Mouse (Mus musculus) left cerebral cortex, adult 2 months (tissue): Measurements from ENCODE around the gene Elmo3. TPM values are rescaled to one million over a fixed set of nuclear protein-coding genes. Genes with fewer than 3 reads are reported as not detected.
A peak's percentile ranks its signal among the peaks of the same experiment; 100 is the strongest.
"Not testable (repeated sequence)": the region's sequence is repeated elsewhere in the genome, so short reads cannot be mapped to it uniquely, and the experiment has no call there.

Experiments
- DNase-seq, 2 experiments: peaks; one replicate each; pipeline ENCODE4 v3.0.0; 2021 to 2022; ENCODE audit warnings: low spot score in 2 of 2, mixed read lengths in 1 of 2; ENCODE audit errors: extremely low spot score in 1 of 2
- H3K27ac ChIP-seq: fragments of 200-600 bp; 2 replicates; pipeline ENCODE4 v1.8.1; 2022
- H3K4me3 ChIP-seq: fragments of 200-600 bp; 2 replicates; pipeline ENCODE4 v1.8.1; 2022
- CTCF ChIP-seq: fragments of 200-600 bp; IDR thresholded peaks from 2 replicates; pipeline ENCODE4 v1.8.1; 2022; ENCODE audit warnings: antibody characterized with exemption, mild to moderate bottlenecking, moderate library complexity
- intact Hi-C: fragments of 180-260 bp; cut with DNase I; formaldehyde crosslinking; loops from one replicate; pipeline ENCODE4 v1.15.1; 2025
- total RNA-seq, 2 experiments: library from RNA; stranded (reverse); gene quantifications; 2 replicates each; pipeline ENCODE4 v1.2.3; 2021

The Elmo3 gene
- total RNA-seq, 2 experiments from 2014 or later: 1.4 to 1.9 TPM

- intact Hi-C loops: loop anchor here (2.0 kb wide), 1 partner anchor 637 kb away; no protein-coding TSS in a partner anchor
- H3K27ac ChIP-seq, DNase-seq, H3K4me3 ChIP-seq: not testable (repeated sequence)
- peak; percentile 45 for TF ChIP-seq CTCF
These were observed 13.6 kb upstream of the Elmo3 start for GRCm38 (mm10) chr8:105291802-105292201.

DNA sequence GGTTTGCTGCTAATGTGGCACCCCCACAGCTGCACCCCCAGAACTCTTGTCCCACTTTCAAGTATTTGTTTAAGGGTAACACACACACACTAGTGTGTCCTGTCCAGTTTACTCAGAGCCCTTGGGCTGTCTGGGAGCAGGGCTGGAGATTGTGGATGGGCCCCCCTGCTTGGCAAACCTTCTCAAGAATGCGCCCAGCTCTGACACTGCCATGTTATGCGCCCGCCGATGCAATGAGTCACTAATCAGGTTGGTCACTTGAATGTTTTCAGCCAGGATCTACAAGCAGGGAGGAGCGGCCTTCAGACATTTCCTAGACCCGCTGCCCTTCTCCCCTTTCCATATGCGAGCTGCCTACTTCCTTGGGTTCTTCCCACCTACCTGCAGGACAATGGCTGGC is 12.9 kb upstream of the Elmo3 start:
- DNase-seq: no peak
- intact Hi-C loops: no loop called here

DNA sequence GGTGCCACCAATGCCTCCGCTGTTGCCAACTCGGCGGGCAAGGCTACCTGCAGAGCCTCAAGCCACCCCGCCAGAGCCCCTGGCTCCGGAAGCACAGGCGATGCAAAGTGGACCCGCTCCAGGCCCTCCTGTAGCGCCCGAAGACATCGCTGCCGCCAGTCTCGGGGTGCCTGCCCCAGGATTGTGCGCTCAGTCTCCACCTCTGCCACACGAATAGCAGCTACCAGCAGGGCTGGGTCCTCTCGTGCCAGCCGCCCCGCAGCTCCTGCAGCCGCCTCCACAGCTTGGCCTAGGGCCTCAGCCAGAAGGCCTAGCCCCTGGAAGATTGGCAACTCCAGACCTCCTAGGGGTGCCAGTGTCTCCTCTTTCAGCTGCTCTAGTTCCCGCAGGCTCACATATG is 12.0 kb upstream of the Elmo3 start:
- no peak for TF ChIP-seq CTCF
- intact Hi-C loops: no loop called here
- no peak for DNase-seq
- Histone ChIP-seq H3K27ac (no peak overlapping the region), H3K4me3 (no peak overlapping the region)

More for the DNA sequence above, 12.9 kb upstream of the Elmo3 start:
- Histone ChIP-seq H3K4me3 (no peak overlapping the region), H3K27ac (no peak overlapping the region)
- TF ChIP-seq CTCF: no peak

GRCm38 (mm10) chr8:105294776-105295175 is 10.6 kb upstream of the Elmo3 start:
- intact Hi-C loops: no loop called here
- H3K4me3 ChIP-seq: no peak overlapping the region
- no peak overlapping the region for H3K27ac ChIP-seq
- DNase-seq: no peak
- TF ChIP-seq CTCF: no peak

DNA sequence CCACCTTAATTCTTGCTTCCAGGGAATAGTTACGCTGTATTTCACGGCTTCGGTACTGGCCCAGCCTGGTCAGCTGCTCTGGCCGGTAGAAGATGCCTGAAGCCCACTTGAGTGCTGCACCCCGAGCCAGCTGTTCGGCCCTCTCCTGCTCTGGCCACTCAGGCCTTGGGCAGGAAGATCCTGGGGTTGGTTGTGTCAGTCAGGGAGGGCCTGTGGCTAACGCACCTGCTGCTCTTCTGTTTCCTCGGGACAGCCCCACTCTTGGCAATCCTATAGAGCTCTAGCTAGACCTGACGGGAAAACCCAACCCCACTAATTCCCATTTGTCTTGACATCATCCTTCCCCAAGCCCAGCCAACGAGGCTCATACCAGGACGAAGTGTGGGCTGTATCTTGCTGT is 10.1 kb upstream of the Elmo3 start:
- H3K27ac ChIP-seq: no peak overlapping the region
- intact Hi-C loops: no loop called here
- no peak for DNase-seq
- TF ChIP-seq CTCF: no peak
- no peak overlapping the region for H3K4me3 ChIP-seq

- no peak for DNase-seq
These were observed 9.4 kb upstream of the Elmo3 start, which contains the start of gene Exoc3l for GRCm38 (mm10) chr8:105295895-105296573. Gene Exoc3l (minus strand): TSS chr8:105296101.

GRCm38 (mm10) chr8:105297511-105298192 is 7.7 kb upstream of the Elmo3 start, which contains the start of gene E2f4:
Gene E2f4 (plus strand): TSS chr8:105297663.
- DNase-seq: peak; percentile 92
- peak within 1 kb of the TSS; percentile 78 for H3K4me3 ChIP-seq
- no peak; the same call in 1 of the 2 replicates for TF ChIP-seq CTCF
- intact Hi-C loops: no loop called here
- peak within 1 kb of the TSS; percentile 89 for H3K27ac ChIP-seq

More at GRCm38 (mm10) chr8:105295895-105296573, 9.4 kb upstream of the Elmo3 start, which contains the start of gene Exoc3l:
- Histone ChIP-seq H3K4me3 (peak within 1 kb of the TSS; percentile 78), H3K27ac (no peak within 1 kb of the TSS; the same call in 1 of the 2 replicates)
- intact Hi-C loops: no loop called here
- TF ChIP-seq CTCF: no peak

DNA sequence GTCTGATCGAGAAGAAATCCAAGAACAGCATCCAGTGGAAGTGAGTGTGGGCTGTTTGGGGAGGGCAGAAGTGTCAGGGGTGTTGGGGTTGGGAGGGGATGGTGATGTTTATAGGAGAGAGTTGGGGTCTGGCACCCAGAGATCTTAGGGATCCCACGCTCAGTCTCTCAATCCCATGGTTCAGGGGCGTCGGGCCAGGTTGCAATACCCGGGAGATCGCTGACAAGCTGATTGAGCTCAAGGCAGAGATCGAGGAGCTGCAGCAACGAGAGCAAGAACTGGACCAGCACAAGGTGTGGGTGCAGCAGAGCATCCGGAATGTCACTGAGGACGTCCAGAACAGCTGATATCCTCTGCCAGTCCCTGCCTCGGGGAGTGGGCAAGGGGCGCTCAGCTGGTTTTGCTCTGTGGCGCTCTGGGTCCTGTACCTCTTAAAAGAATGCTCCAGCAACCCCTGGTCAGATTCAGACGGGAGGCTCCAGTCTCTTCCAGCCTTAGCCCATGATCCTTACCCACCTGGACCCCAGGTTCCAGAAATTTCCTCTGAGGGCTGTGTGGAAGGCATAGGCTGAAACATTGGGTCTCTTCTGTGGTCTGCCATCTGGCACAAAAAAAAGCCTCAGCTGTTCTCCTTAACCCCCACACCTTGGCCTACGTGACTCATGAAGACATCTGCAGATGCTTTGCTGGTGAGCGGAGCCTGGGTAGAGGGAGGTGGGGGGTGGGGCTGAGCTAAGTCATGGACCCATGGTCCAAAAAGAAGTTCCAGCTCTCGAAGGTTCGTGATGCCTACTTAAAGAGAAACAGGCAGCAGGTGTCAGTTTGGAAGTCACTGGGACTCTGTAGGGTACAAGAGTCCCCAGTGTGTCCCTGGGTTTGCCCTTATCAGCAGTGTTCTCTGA is 6.8 kb upstream of the Elmo3 start:
- intact Hi-C loops: no loop called here
- peak overlapping the region; percentile 78 for H3K4me3 ChIP-seq
- peak overlapping the region; percentile 89 for H3K27ac ChIP-seq
- DNase-seq: no peak
- TF ChIP-seq CTCF: no peak

- Histone ChIP-seq H3K27ac (no peak overlapping the region), H3K4me3 (no peak overlapping the region)
- intact Hi-C loops: no loop called here
- no peak for DNase-seq
- TF ChIP-seq CTCF: no peak
These were observed 5.4 kb upstream of the Elmo3 start for GRCm38 (mm10) chr8:105299962-105300361.

DNA sequence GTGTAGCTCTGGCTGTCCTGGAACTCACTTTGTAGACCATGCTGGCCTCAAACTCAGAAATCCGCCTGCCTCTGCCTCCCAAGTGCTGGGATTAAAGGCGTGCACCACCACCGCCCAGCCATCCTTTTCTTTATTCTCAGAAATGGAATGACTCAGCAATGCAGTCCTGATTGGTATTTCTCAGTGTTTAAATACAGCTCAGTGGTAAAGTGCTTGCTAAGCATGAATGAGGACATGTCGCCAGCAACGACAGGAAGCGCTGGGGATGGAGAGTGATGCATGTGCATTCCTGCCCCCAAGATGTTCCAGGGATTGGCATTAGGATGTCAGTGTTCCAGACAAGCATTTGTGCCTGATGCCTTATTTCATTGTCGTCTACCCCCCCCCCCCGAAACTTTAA is 2.0 kb upstream of the Elmo3 start:
- Histone ChIP-seq H3K27ac (no peak overlapping the region; the same call in 1 of the 2 replicates), H3K4me3 (no peak overlapping the region)
- no peak for TF ChIP-seq CTCF
- no peak for DNase-seq
- intact Hi-C loops: no loop called here

GRCm38 (mm10) chr8:105303874-105304273 is 1.5 kb upstream of the Elmo3 start:
- no peak for TF ChIP-seq CTCF
- intact Hi-C loops: no loop called here
- DNase-seq: no peak
- peak overlapping the region; percentile 32 for H3K27ac ChIP-seq
- H3K4me3 ChIP-seq: no peak overlapping the region
